Mouse (Mus musculus) stomach, postnatal 0 days (tissue): ENCODE data around the gene Dusp7.

Experiments used
- CTCF ChIP-seq: IDR thresholded peaks from 2 replicates; pipeline ENCODE4 v1.5.1; 2016; ENCODE audit warnings: antibody characterized with exemption, low read depth, mild to moderate bottlenecking, moderate library complexity
- EP300 ChIP-seq: optimal IDR thresholded peaks from 2 replicates; pipeline ENCODE3; 2016; ENCODE audit warnings: antibody characterized with exemption

GRCm38 (mm10) chr9:106412210-106412609 lies 43.8 kb downstream of the Dusp7 start:
- TF ChIP-seq CTCF (no peak), EP300 (no peak)
